Mouse (Mus musculus) CH12.LX (cell line): ENCODE results near the gene Hoxa7. TPM values are rescaled to one million over a fixed set of nuclear protein-coding genes. Genes with fewer than 3 reads are reported as not detected.

Source experiments
- DNase-seq: peaks from one replicate; pipeline ENCODE4 v3.0.0-alpha.2; 2013; ENCODE audit errors: extremely low read depth
- H3K27ac ChIP-seq: 2 replicates; pipeline ENCODE4 v1.5.1; 2012; ENCODE audit warnings: low read depth, mild to moderate bottlenecking, control low read depth, moderate library complexity; ENCODE audit not compliant: insufficient read depth
- H3K27me3 ChIP-seq: replicated peaks from 2 replicates; pipeline ENCODE3; 2012; ENCODE audit warnings: inconsistent platforms
- H3K36me3 ChIP-seq, 2 experiments: replicated peaks in 1 of 2; 2 replicates each; pipeline versions ENCODE3 to v1.6.1; 2012; ENCODE audit warnings: inconsistent platforms in 1 of 2, low read length in 1 of 2, mild to moderate bottlenecking in 1 of 2, mixed read lengths in 1 of 2, moderate library complexity in 1 of 2; ENCODE audit not compliant: control insufficient read depth in 1 of 2, insufficient read depth in 1 of 2
- H3K4me1 ChIP-seq, 2 experiments: 2 replicates each; pipeline ENCODE4 v1.6.1; 2012; ENCODE audit warnings: inconsistent platforms in 1 of 2, moderate library complexity in 1 of 2; ENCODE audit not compliant: insufficient read depth in 2 of 2, control insufficient read depth in 1 of 2
- H3K4me2 ChIP-seq: 2 replicates; pipeline ENCODE4 v1.6.1; 2012; ENCODE audit warnings: low read depth, mild to moderate bottlenecking, control low read depth; ENCODE audit not compliant: poor library complexity, insufficient read depth, severe bottlenecking
- H3K4me3 ChIP-seq, 3 experiments: fragments of 150-350 bp in 1 of 3; sonication (generic) in 1 of 3; replicated peaks in 1 of 3; 2 replicates each; pipeline versions ENCODE3 to v1.5.1; 2011 to 2012; ENCODE audit warnings: low read depth in 2 of 3, low read length in 2 of 3, mild to moderate bottlenecking in 2 of 3, moderate library complexity in 2 of 3, control low read depth in 1 of 3, improper control_type of control experiment in 1 of 3, inconsistent platforms in 1 of 3, mixed read lengths in 1 of 3; ENCODE audit not compliant: poor library complexity in 1 of 3
- H3K79me2 ChIP-seq: replicated peaks from 2 replicates; pipeline ENCODE4 v1.6.1; 2012; ENCODE audit warnings: mild to moderate bottlenecking, moderate library complexity; ENCODE audit not compliant: control insufficient read depth, poor library complexity, insufficient read depth, severe bottlenecking; ENCODE audit errors: extremely low read depth
- H3K9ac ChIP-seq: 2 replicates; pipeline ENCODE4 v1.6.1; 2012; ENCODE audit warnings: low read depth, mild to moderate bottlenecking, control low read depth, moderate library complexity; ENCODE audit not compliant: insufficient read depth
- H3K9me3 ChIP-seq: replicated peaks from 2 replicates; pipeline ENCODE3; 2012; ENCODE audit warnings: low read length, inconsistent platforms, mixed read lengths
- BHLHE40 ChIP-seq: IDR thresholded peaks from 2 replicates; pipeline ENCODE4 v1.6.1; 2011; ENCODE audit warnings: mild to moderate bottlenecking, low read depth, low read length, improper control_type of control experiment
- CTCF ChIP-seq, 2 experiments: IDR thresholded peaks in 1 of 2; conservative IDR thresholded peaks in 1 of 2; 2 replicates each; pipeline ENCODE4 v1.5.1; 2011 to 2012; ENCODE audit warnings: low read depth in 2 of 2, low read length in 2 of 2, improper control_type of control experiment in 1 of 2, inconsistent platforms in 1 of 2, mild to moderate bottlenecking in 1 of 2, moderate library complexity in 1 of 2
- ELF1 ChIP-seq: IDR thresholded peaks from 2 replicates; pipeline ENCODE4 v1.6.1; 2014; ENCODE audit warnings: low read depth, mild to moderate bottlenecking, inconsistent platforms, low read length, improper control_type of control experiment
- GABPA ChIP-seq: IDR thresholded peaks from 2 replicates; pipeline ENCODE4 v1.6.1; 2012; ENCODE audit warnings: low read depth, low read length, improper control_type of control experiment, inconsistent platforms; ENCODE audit not compliant: insufficient replicate concordance
- HCFC1 ChIP-seq: IDR thresholded peaks from 2 replicates; pipeline ENCODE4 v1.6.1; 2012; ENCODE audit warnings: low read depth, mild to moderate bottlenecking, inconsistent platforms, low read length, improper control_type of control experiment
- IRF4 ChIP-seq: IDR thresholded peaks from 2 replicates; pipeline ENCODE4 v1.6.1; 2014; ENCODE audit warnings: low read depth, mild to moderate bottlenecking, inconsistent platforms, low read length, improper control_type of control experiment
- KAT2A ChIP-seq: IDR thresholded peaks from 2 replicates; pipeline ENCODE4 v1.6.1; 2012; ENCODE audit warnings: low read length, improper control_type of control experiment, inconsistent platforms; ENCODE audit not compliant: insufficient replicate concordance
- MAFK ChIP-seq: IDR thresholded peaks from 2 replicates; pipeline ENCODE4 v1.6.1; 2011; ENCODE audit warnings: low read length, improper control_type of control experiment; ENCODE audit not compliant: insufficient replicate concordance
- MAX ChIP-seq: IDR thresholded peaks from 2 replicates; pipeline ENCODE4 v1.6.1; 2011; ENCODE audit warnings: low read length, improper control_type of control experiment
- MAZ ChIP-seq: IDR thresholded peaks from 2 replicates; pipeline ENCODE4 v1.6.1; 2012; ENCODE audit warnings: low read depth, mild to moderate bottlenecking, inconsistent platforms, low read length, improper control_type of control experiment, moderate library complexity
- MEF2A ChIP-seq: IDR thresholded peaks from 2 replicates; pipeline ENCODE4 v1.6.1; 2014; ENCODE audit warnings: low read depth, mild to moderate bottlenecking, inconsistent platforms, low read length, improper control_type of control experiment, borderline replicate concordance
- MXI1 ChIP-seq: IDR thresholded peaks from 2 replicates; pipeline ENCODE4 v1.6.1; 2011; ENCODE audit warnings: mild to moderate bottlenecking, low read depth, low read length, improper control_type of control experiment
- MYC ChIP-seq: IDR thresholded peaks from 2 replicates; pipeline ENCODE4 v1.6.1; 2011; ENCODE audit warnings: low read depth, mild to moderate bottlenecking, improper control_type of control experiment, low read length
- NELFE ChIP-seq: IDR thresholded peaks from 2 replicates; pipeline ENCODE4 v1.6.1; 2011; ENCODE audit warnings: low read depth, low read length, improper control_type of control experiment
- NRF1 ChIP-seq: IDR thresholded peaks from 2 replicates; pipeline ENCODE4 v1.6.1; 2014; ENCODE audit warnings: low read depth, mild to moderate bottlenecking, inconsistent platforms, low read length, improper control_type of control experiment, moderate library complexity
- PAX5 ChIP-seq: IDR thresholded peaks from 2 replicates; pipeline ENCODE4 v1.6.1; 2012; ENCODE audit warnings: low read length, inconsistent platforms, mixed read lengths
- POLR2A ChIP-seq: IDR thresholded peaks from 2 replicates; pipeline ENCODE4 v1.6.1; 2011; ENCODE audit warnings: low read depth, mild to moderate bottlenecking, improper control_type of control experiment, low read length
- POLR2AphosphoS2 ChIP-seq: IDR thresholded peaks from 2 replicates; pipeline ENCODE4 v1.6.1; 2011; ENCODE audit warnings: low read depth, low read length, improper control_type of control experiment
- RAD21 ChIP-seq: IDR thresholded peaks from 2 replicates; pipeline ENCODE4 v1.6.1; 2011; ENCODE audit warnings: low read depth, mild to moderate bottlenecking, low read length, improper control_type of control experiment, moderate library complexity
- RCOR1 ChIP-seq: conservative IDR thresholded peaks from 2 replicates; pipeline ENCODE4 v1.6.1; 2012; ENCODE audit warnings: low read depth, mild to moderate bottlenecking, inconsistent platforms, low read length, improper control_type of control experiment
- SIN3A ChIP-seq: IDR thresholded peaks from 2 replicates; pipeline ENCODE4 v1.6.1; 2012; ENCODE audit warnings: low read length, improper control_type of control experiment, inconsistent platforms
- SMC3 ChIP-seq: IDR thresholded peaks from 2 replicates; pipeline ENCODE4 v1.6.1; 2011; ENCODE audit warnings: low read depth, low read length, improper control_type of control experiment
- TCF12 ChIP-seq: IDR thresholded peaks from 2 replicates; pipeline ENCODE4 v1.6.1; 2014; ENCODE audit warnings: low read depth, mild to moderate bottlenecking, inconsistent platforms, low read length, improper control_type of control experiment
- ZC3H11A ChIP-seq: IDR thresholded peaks from 2 replicates; pipeline ENCODE4 v1.6.1; 2012; ENCODE audit warnings: low read depth, mild to moderate bottlenecking, inconsistent platforms, low read length, improper control_type of control experiment
- ZMIZ1 ChIP-seq: IDR thresholded peaks from 2 replicates; pipeline ENCODE4 v1.6.1; 2012; ENCODE audit warnings: low read depth, mild to moderate bottlenecking, inconsistent platforms, low read length, improper control_type of control experiment
- ZNF384 ChIP-seq: IDR thresholded peaks from 2 replicates; pipeline ENCODE4 v1.6.1; 2012; ENCODE audit warnings: low read depth, low read length, improper control_type of control experiment, inconsistent platforms
- dilution Hi-C: fragments of 300-500 bp; cut with MboI; formaldehyde crosslinking; loops from 2 replicates; pipeline ENCODE4 v1.14.3; 2020; ENCODE audit warnings: low sequenced_read_pairs; ENCODE audit not compliant: extremely low pct_unique_long_range_greater_than_20kb, extremely low pct_ligation_motif_present
- in situ Hi-C: fragments of 300-500 bp; cut with MboI; formaldehyde crosslinking; loops from 3 replicates; pipeline ENCODE4 v1.14.3; 2019; ENCODE audit warnings: low sequenced_read_pairs, low pct_ligation_motif_present, low pct_unique_long_range_greater_than_20kb, mixed read lengths
- polyA plus RNA-seq: library from polyadenylated mRNA; unstranded; fragments of >175 nt; gene quantifications from 2 replicates; pipeline ENCODE4 v1.2.1, GENCODE M21; 2012; ENCODE audit warnings: low read depth; ENCODE audit not compliant: insufficient read length
- total RNA-seq, 2 experiments: library from RNA; depleted of rRNA; stranded (reverse); fragments of 300-350 nt in 1 of 2; fragments of >200 nt in 1 of 2; gene quantifications; 2 replicates each; pipeline ENCODE4 v1.2.3; 2012 to 2014

The Hoxa7 gene
- total and polyA plus RNA-seq, 3 experiments: 1.0 to 1.4 (median 1.1) TPM

- no peak overlapping the region for H3K4me3 ChIP-seq
- H3K9ac ChIP-seq: no peak overlapping the region
- no peak for TF ChIP-seq IRF4
- no peak for TF ChIP-seq PAX5
- no peak for TF ChIP-seq SIN3A
- no peak for TF ChIP-seq POLR2AphosphoS2
- TF ChIP-seq MAZ: no peak
- no peak for TF ChIP-seq BHLHE40
- no peak for TF ChIP-seq MXI1
- TF ChIP-seq NRF1: no peak
- no peak for TF ChIP-seq HCFC1
- TF ChIP-seq CTCF (conservative IDR thresholded peaks at IDR 0.05 in 1 of 2, IDR thresholded peaks at IDR 0.05 in 1 of 2; ENCODE audit: low read depth in 2 of 2, low read length in 2 of 2): no peak
- no peak for TF ChIP-seq MAX
- no peak for TF ChIP-seq KAT2A
- no peak for TF ChIP-seq MYC
- no peak for TF ChIP-seq SMC3
- TF ChIP-seq MAFK: no peak
- no peak for TF ChIP-seq ZC3H11A
- no peaks in the 10 kb centered on the region for H3K36me3 ChIP-seq
- in situ Hi-C loops: loop anchor here (10.0 to 25.0 kb wide), 2 partner anchors 572 to 649 kb away; no protein-coding TSS in a partner anchor
- dilution Hi-C loops: no loop called here
- no peaks in the 10 kb centered on the region for H3K4me1 ChIP-seq
- H3K27me3 ChIP-seq: peaks cover 23% of the 10 kb centered on the region
- peaks cover 5% of the 10 kb centered on the region for H3K9me3 ChIP-seq
- no peak for DNase-seq
- no peaks in the 10 kb centered on the region for H3K79me2 ChIP-seq
- no peak overlapping the region for H3K27ac ChIP-seq
- no peak overlapping the region for H3K4me2 ChIP-seq
Measured at GRCm38 (mm10) chr6:52263321-52263585, 41.6 kb upstream of the Hoxa7 start.

GRCm38 (mm10) chr6:52262463-52263320 is 41.0 kb upstream of the Hoxa7 start:
- dilution Hi-C loops: no loop called here
- H3K27me3 ChIP-seq: peaks cover 23% of the 10 kb centered on the region
- TF ChIP-seq SIN3A (no peak), POLR2A (no peak), ZMIZ1 (no peak), GABPA (no peak), ZNF384 (no peak), NELFE (no peak), TCF12 (no peak), BHLHE40 (no peak), HCFC1 (no peak), MAFK (no peak), IRF4 (no peak), RCOR1 (no peak), MEF2A (no peak), ELF1 (no peak), RAD21 (no peak)
- no peak overlapping the region for H3K9ac ChIP-seq
- in situ Hi-C loops: loop anchor here (10.0 to 25.0 kb wide), 2 partner anchors 572 to 650 kb away; no protein-coding TSS in a partner anchor
- no peaks in the 10 kb centered on the region for H3K36me3 ChIP-seq
- no peak for DNase-seq
- H3K4me2 ChIP-seq: peak overlapping the region; percentile 27; the same call in 1 of the 2 replicates
- H3K4me3 ChIP-seq: no peak overlapping the region
- H3K4me1 ChIP-seq: no peaks in the 10 kb centered on the region
- no peaks in the 10 kb centered on the region for H3K79me2 ChIP-seq
- H3K9me3 ChIP-seq: peaks cover 5% of the 10 kb centered on the region
- no peak overlapping the region for H3K27ac ChIP-seq
